Mouse (Mus musculus): ENCODE results near the gene Cmtm8.

Gene Cmtm8

GRCm38 (mm10) chr9:114787134-114787533 lies 56.8 kb downstream of the Cmtm8 start:
- no peak for DNase-seq (ENCODE audit: low spot score in 2 of 2)

- no peak for DNase-seq (ENCODE audit: low spot score in 2 of 2)
These were observed 58.4 kb downstream of the Cmtm8 start for GRCm38 (mm10) chr9:114785432-114786125.

- DNase-seq (ENCODE audit: low spot score in 2 of 2) = peak; percentile 54 to 57
These were observed 62.3 kb downstream of the Cmtm8 start, which contains the start of gene Cmtm7 for GRCm38 (mm10) chr9:114781526-114782212. Cmtm7 (minus strand) TSS chr9:114781856.

GRCm38 (mm10) chr9:114780746-114781525 lies 63.0 kb downstream of the Cmtm8 start:
- DNase-seq (ENCODE audit: low spot score in 2 of 2) = peak; percentile 31 to 48

- DNase-seq (ENCODE audit: low spot score in 2 of 2) = no peak
These were observed 63.8 kb downstream of the Cmtm8 start for GRCm38 (mm10) chr9:114779984-114780745.

GRCm38 (mm10) chr9:114778877-114779276 lies 65.1 kb downstream of the Cmtm8 start:
- DNase-seq (ENCODE audit: low spot score in 2 of 2) = no peak

GRCm38 (mm10) chr9:114778047-114778390 lies 65.9 kb downstream of the Cmtm8 start:
- no peak for DNase-seq (ENCODE audit: low spot score in 2 of 2)

GRCm38 (mm10) chr9:114777178-114778046 lies 66.5 kb downstream of the Cmtm8 start:
- no peak for DNase-seq (ENCODE audit: low spot score in 2 of 2)

- no peak for DNase-seq (ENCODE audit: low spot score in 2 of 2)
These were observed 67.6 kb downstream of the Cmtm8 start for GRCm38 (mm10) chr9:114776361-114776760.

- DNase-seq (ENCODE audit: low spot score in 2 of 2) = peak in 1 of 2 experiments; percentile 15
These were observed 68.7 kb downstream of the Cmtm8 start for GRCm38 (mm10) chr9:114775272-114775671.

- no peak for DNase-seq (ENCODE audit: low spot score in 2 of 2)
These were observed 69.3 kb downstream of the Cmtm8 start for GRCm38 (mm10) chr9:114774629-114775028.

GRCm38 (mm10) chr9:114771565-114771964 lies 72.4 kb downstream of the Cmtm8 start:
- no peak for DNase-seq (ENCODE audit: low spot score in 2 of 2)

GRCm38 (mm10) chr9:114770224-114770623 lies 73.7 kb downstream of the Cmtm8 start:
- DNase-seq (ENCODE audit: low spot score in 2 of 2) = no peak

GRCm38 (mm10) chr9:114768066-114768465 lies 75.9 kb downstream of the Cmtm8 start:
- DNase-seq (ENCODE audit: low spot score in 2 of 2) = no peak

GRCm38 (mm10) chr9:114767507-114767906 lies 76.4 kb downstream of the Cmtm8 start:
- DNase-seq (ENCODE audit: low spot score in 2 of 2) = no peak

GRCm38 (mm10) chr9:114767030-114767429 lies 76.9 kb downstream of the Cmtm8 start:
- no peak for DNase-seq (ENCODE audit: low spot score in 2 of 2)

GRCm38 (mm10) chr9:114763341-114763740 lies 80.6 kb downstream of the Cmtm8 start:
- peak in 1 of 2 experiments; percentile 29 for DNase-seq (ENCODE audit: low spot score in 2 of 2)

GRCm38 (mm10) chr9:114761848-114762247 lies 82.1 kb downstream of the Cmtm8 start:
- DNase-seq (ENCODE audit: low spot score in 2 of 2) = no peak

GRCm38 (mm10) chr9:114760353-114760752 lies 83.6 kb downstream of the Cmtm8 start:
- no peak for DNase-seq (ENCODE audit: low spot score in 2 of 2)

- DNase-seq (ENCODE audit: low spot score in 2 of 2) = no peak
These were observed 84.1 kb downstream of the Cmtm8 start for GRCm38 (mm10) chr9:114759886-114760285.

- DNase-seq (ENCODE audit: low spot score in 2 of 2) = no peak
These were observed 85.2 kb downstream of the Cmtm8 start for GRCm38 (mm10) chr9:114758801-114759200.

All from spleen, postnatal 14 days (tissue).